Mouse (Mus musculus) cerebellum, adult 9-10 months (tissue): Measurements from ENCODE around the gene Exosc6.
A peak's percentile ranks its signal among the peaks of the same experiment; 100 is the strongest.
"Not testable (repeated sequence)": the region's sequence is repeated elsewhere in the genome, so short reads cannot be mapped to it uniquely, and the experiment has no call there.

Experiments used
- DNase-seq: peaks from one replicate; pipeline ENCODE4 v3.0.0; 2022

Gene Exosc6

GRCm38 (mm10) chr8:111062072-111062757 is 6.1 kb downstream of the Exosc6 start:
- DNase-seq: peak; percentile 95

GRCm38 (mm10) chr8:111062893-111063292 is 6.8 kb downstream of the Exosc6 start:
- DNase-seq: no peak

GRCm38 (mm10) chr8:111066308-111066707 is 10.2 kb downstream of the Exosc6 start:
- no peak for DNase-seq

DNA sequence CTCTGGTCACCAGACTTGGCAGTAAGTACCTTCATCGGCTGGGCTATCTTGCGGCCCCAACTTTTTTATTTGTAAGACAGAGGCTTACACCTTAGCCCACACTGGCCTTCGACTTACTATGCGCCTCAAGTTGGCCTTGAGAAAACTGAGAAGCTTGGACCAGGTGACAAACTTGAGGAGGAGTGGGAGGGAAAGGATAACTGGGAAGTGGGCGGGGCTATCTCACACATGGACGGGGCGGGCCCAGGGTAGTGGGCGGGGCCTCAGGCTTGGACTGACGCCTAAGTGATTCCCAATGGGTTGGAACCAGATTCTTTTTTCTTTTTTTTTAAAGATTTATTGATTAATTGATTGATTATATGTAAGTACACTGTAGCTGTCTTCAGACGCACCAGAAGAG is 11.3 kb downstream of the Exosc6 start:
- DNase-seq: no peak

DNA sequence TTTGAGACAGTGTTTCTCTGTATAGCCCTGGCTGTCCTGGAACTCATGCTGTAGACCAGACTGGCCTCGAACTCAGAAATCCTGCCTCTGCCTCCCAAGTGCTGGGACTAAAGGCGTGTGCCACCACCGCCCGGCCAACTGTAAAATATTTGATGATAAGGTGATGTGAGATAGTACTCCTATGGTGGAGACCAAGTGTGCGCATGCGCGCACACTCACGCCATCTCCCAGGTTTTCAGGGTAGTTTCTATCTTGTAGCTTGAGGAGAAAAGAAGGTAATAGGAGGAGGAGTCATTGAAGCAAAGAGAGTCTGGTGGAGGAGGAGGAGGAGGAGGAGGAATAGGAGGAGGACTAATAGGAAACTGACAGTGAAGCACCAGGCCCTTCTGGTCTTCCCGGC is 12.5 kb downstream of the Exosc6 start:
- DNase-seq: not testable (repeated sequence)

GRCm38 (mm10) chr8:111075926-111076325 is 19.8 kb downstream of the Exosc6 start:
- DNase-seq: no peak

- no peak for DNase-seq
Measured at GRCm38 (mm10) chr8:111079461-111079860, 23.3 kb downstream of the Exosc6 start.

DNA sequence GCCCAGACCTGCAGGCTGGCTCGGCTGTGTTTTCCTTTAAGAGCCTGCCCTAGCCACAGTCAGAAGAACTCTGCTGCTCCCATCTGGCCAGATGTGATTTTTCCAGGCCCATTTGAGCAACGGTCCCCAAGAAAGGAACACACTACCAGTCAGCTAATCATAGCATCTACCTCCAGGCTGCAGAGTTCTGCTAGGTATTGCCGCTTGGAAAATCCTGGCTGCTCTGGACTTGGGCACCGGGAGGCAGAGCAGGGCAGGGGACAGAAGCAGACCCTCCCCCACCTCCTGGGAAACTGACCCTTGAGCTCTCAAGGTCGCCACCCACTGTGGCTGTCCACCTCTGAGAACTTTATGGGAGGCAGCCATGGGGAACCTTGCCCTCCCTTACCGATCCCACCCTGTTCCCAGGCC is 23.7 kb downstream of the Exosc6 start:
- DNase-seq: no peak

GRCm38 (mm10) chr8:111081580-111082258 is 25.6 kb downstream of the Exosc6 start:
- no peak for DNase-seq

- DNase-seq: not testable (repeated sequence)
Measured at GRCm38 (mm10) chr8:111083936-111084335, 27.8 kb downstream of the Exosc6 start.

- peak; percentile 76 for DNase-seq
Measured at GRCm38 (mm10) chr8:111090126-111090525, 34.0 kb downstream of the Exosc6 start.

DNA sequence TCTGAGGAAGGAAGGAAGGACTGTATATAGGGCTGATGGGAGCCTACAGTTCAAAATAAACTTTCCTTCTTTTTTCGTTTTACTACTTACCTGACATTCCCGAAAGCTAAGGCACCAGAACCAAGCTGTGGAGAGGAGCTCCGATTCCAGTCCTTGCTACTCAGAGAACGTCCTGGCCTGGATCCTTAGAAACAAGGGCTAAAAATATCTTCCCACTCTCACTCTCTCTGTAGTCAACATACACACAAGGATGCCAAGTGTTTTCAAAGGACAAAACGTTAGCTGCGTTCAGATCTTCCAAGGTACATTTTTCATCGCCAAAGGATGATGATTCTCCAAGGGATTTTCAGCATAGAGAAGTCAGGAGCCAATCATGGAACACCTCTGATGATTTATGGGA is 35.6 kb downstream of the Exosc6 start:
- DNase-seq: no peak

DNA sequence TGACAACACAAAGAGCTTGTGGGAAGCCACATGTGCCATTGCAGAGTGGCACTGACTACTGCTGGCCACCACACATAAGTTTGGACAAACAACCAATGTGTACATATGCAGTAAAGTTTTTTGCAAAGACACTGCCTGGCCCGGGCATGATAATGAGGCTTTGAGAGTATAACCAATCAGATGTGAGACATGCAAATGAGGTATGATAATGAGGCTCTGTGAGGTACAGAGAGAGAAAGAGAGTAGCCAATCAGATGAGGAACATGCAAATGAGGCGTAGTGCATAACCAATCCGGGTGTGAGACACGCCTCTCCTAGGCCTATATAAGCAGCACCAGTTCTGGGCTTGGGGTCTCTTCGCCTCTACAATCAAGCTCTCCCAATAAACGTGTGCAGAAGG is 36.2 kb downstream of the Exosc6 start, which contains the start of gene Clec18a:
Gene Clec18a, minus strand, starts transcription at position 101 of the 400 bp plus-strand sequence.
- not testable (repeated sequence) for DNase-seq

- peak; percentile 91 for DNase-seq
Measured at GRCm38 (mm10) chr8:111093865-111094718, 38.0 kb downstream of the Exosc6 start, which contains the start of gene Pdpr. Gene Pdpr, plus strand, starts transcription at chr8:111094630.

DNA sequence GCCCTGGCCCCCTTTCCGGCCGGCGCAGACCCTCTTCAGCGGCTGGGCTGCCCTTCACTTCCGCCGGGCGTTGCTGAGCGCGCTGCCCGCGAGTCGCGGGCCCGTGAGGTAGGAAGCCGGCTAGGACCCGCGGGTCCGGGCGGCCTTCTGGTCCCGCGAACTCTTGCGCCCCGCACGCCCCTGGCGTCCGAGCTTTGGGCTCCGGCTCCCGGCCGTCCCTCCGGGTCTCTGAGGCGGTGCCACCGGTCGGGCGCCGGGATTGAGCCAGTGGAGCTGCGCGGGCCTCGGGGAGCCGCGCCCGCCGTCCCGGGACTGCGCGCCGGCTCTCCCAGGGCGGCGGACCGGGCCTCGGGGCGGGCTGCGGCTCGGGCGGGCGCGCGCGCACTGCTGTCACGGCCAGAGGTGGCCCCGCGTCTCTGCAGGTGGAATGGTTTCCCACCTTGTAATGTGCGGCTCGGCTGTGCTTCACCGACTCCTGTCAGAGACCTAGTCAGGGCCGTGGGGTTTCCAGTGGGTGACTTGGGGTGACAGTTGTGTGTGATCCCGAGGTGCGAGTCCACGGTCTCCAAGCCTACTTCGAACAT is 38.7 kb downstream of the Exosc6 start:
- DNase-seq: peak; percentile 30
